Mouse (Mus musculus): Measurements from ENCODE around the gene Ldlrad3. TPM values are rescaled to one million over a fixed set of nuclear protein-coding genes. Genes with fewer than 3 reads are reported as not detected.
A peak's percentile ranks its signal among the peaks of the same experiment; 100 is the strongest.

The Ldlrad3 gene
- polyA plus RNA-seq, 1 experiment from 2014 or later: 14.6 TPM

DNA sequence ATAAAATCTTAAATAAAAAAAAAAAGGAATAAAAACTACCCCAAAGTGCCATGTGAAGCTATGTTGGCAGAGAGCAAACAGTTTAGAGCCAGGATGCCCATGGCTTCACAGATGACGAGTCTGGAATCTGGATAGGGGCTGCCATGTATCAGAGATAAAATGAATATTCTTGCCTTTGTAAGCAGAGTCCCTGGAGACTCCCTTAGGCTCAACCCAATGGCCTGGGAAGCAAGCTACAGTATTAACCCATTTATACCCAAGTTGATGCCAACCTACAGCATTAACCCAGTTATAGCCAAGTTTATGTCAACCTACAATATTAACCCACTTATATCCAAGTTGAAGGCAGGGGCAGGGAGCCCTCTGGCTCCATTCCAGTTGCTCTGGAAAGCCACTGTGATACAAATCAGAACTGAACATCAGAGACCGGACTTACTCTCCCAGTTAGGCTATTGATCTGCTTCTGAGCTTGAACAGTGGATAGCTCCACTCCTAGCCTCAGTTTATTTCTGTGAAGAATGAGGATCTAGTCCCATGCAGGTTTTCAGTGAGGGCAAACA, 16.1 kb upstream of the Ldlrad3 start:
- Histone ChIP-seq H3K9me3 (ENCODE audit: low read length) (no peaks in the 10 kb centered on the region), H3K4me2 (replicated peaks; ENCODE audit: low read depth, low read length) (no peak overlapping the region), H3K4me1 (ENCODE audit: insufficient read depth, low read depth, low read length) (no peaks in the 10 kb centered on the region), H3K27ac (ENCODE audit: low read length) (no peak overlapping the region), H3K27me3 (replicated peaks; ENCODE audit: insufficient read depth, low read length) (no peaks in the 10 kb centered on the region), H3K9ac (replicated peaks; ENCODE audit: low read depth) (no peak overlapping the region), H3K36me3 (ENCODE audit: insufficient read depth, low read length) (no peaks in the 10 kb centered on the region), H3K4me3 (ENCODE audit: low read depth, low read length) (no peak overlapping the region)
- no peak for TF ChIP-seq EP300 (IDR thresholded peaks at IDR 0.05)
- no peak for TF ChIP-seq CTCF (IDR thresholded peaks at IDR 0.05)
- ATAC-seq (no peak), DNase-seq (ENCODE audit: low spot score) (no peak)
- 72% methylated on average over 2 of the region's 2 CpGs for WGBS

DNA sequence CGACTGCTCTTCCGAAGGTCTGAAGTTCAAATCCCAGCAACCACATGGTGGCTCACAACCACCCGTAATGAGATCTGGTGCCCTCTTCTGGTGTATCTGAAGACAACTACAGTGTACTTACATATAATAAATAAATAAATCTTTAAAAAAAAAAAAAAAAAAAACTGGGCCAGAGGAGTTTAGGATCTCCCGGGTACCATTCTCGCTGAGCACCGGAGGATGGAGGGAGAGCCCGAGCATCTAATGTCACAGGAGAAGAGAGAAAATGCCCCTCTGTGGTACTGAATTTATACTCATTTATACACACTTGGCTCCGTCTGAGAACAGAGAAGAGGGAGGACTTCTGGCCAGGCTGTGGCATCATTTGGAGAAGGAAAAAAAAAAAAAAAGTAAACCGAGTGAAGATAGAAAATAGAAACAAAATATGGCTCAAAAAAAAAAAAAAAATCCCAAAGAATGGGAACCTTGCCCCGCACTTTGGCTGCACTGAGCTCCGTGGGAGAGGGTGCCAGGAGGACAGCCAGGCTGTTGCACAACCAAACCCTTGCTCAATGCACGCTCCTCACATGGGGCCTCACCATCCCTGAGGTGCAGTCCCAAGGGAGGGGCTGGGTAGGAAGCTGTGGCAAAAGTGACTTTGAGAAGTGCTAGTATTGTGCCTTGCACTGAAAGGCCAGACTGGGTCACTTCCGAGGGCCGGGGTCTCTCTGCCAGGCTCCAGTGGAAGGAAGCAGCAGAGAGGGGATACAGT, 15.2 kb upstream of the Ldlrad3 start:
- WGBS: 51% methylated on average over 13 of the region's 14 CpGs
- DNase-seq (ENCODE audit: low spot score): peak; percentile 71
- peak; percentile 80 for ATAC-seq
- no peaks in the 10 kb centered on the region for H3K36me3 ChIP-seq (ENCODE audit: insufficient read depth, low read length)
- H3K9ac ChIP-seq (replicated peaks; ENCODE audit: low read depth): no peak overlapping the region
- H3K4me1 ChIP-seq (ENCODE audit: insufficient read depth, low read depth, low read length): no peaks in the 10 kb centered on the region
- H3K4me3 ChIP-seq (ENCODE audit: low read depth, low read length): no peak overlapping the region
- no peak overlapping the region for H3K4me2 ChIP-seq (replicated peaks; ENCODE audit: low read depth, low read length)
- TF ChIP-seq CTCF (IDR thresholded peaks at IDR 0.05) (no peak), EP300 (IDR thresholded peaks at IDR 0.05) (no peak)
- H3K9me3 ChIP-seq (ENCODE audit: low read length): no peaks in the 10 kb centered on the region
- H3K27ac ChIP-seq (ENCODE audit: low read length): no peak overlapping the region
- H3K27me3 ChIP-seq (replicated peaks; ENCODE audit: insufficient read depth, low read length): no peaks in the 10 kb centered on the region

GRCm38 (mm10) chr2:102197332-102197731, 11.1 kb upstream of the Ldlrad3 start:
- Histone ChIP-seq H3K36me3 (ENCODE audit: insufficient read depth, low read length) (no peaks in the 10 kb centered on the region), H3K9me3 (ENCODE audit: low read length) (no peaks in the 10 kb centered on the region), H3K27ac (ENCODE audit: low read length) (no peak overlapping the region), H3K9ac (replicated peaks; ENCODE audit: low read depth) (no peak overlapping the region), H3K4me3 (ENCODE audit: low read depth, low read length) (no peak overlapping the region), H3K27me3 (replicated peaks; ENCODE audit: insufficient read depth, low read length) (no peaks in the 10 kb centered on the region), H3K4me2 (replicated peaks; ENCODE audit: low read depth, low read length) (no peak overlapping the region), H3K4me1 (ENCODE audit: insufficient read depth, low read depth, low read length) (no peaks in the 10 kb centered on the region)
- ATAC-seq (no peak), DNase-seq (ENCODE audit: low spot score) (no peak)
- WGBS: 75% methylated on average over 1 of the region's 1 CpGs
- TF ChIP-seq CTCF (IDR thresholded peaks at IDR 0.05): no peak
- TF ChIP-seq EP300 (IDR thresholded peaks at IDR 0.05): no peak

DNA sequence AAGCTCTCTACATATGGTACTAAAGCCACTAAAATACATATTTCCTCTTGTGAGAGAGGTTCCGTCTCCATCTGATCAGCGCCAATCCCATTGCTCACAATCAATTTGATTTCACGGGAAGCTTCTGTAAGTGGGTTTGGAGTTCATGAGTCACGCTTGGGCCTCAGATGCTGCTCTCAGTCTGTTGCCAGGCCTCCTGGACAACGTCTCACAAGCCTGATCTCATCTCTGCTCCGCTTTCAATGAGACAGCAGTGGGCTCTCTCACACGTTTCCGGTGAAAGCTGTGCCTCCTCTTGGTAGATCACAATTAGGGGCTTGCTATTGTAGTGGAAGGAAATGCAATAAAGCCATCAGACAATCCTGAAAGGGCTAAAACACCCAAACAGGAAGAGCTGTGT, 10.5 kb upstream of the Ldlrad3 start:
- H3K9ac ChIP-seq (replicated peaks; ENCODE audit: low read depth): no peak overlapping the region
- H3K9me3 ChIP-seq (ENCODE audit: low read length): no peaks in the 10 kb centered on the region
- H3K4me3 ChIP-seq (ENCODE audit: low read depth, low read length): no peak overlapping the region
- no peak overlapping the region for H3K4me2 ChIP-seq (replicated peaks; ENCODE audit: low read depth, low read length)
- DNase-seq (ENCODE audit: low spot score) (no peak), ATAC-seq (peak; percentile 37)
- TF ChIP-seq CTCF (IDR thresholded peaks at IDR 0.05): no peak
- no peak for TF ChIP-seq EP300 (IDR thresholded peaks at IDR 0.05)
- H3K27ac ChIP-seq (ENCODE audit: low read length): no peak overlapping the region
- H3K4me1 ChIP-seq (ENCODE audit: insufficient read depth, low read depth, low read length): no peaks in the 10 kb centered on the region
- H3K27me3 ChIP-seq (replicated peaks; ENCODE audit: insufficient read depth, low read length): no peaks in the 10 kb centered on the region
- WGBS: 68% methylated on average over 8 of the region's 8 CpGs
- no peaks in the 10 kb centered on the region for H3K36me3 ChIP-seq (ENCODE audit: insufficient read depth, low read length)

- H3K9me3 ChIP-seq (ENCODE audit: low read length): no peaks in the 10 kb centered on the region
- no peaks in the 10 kb centered on the region for H3K36me3 ChIP-seq (ENCODE audit: insufficient read depth, low read length)
- TF ChIP-seq EP300 (IDR thresholded peaks at IDR 0.05): no peak
- TF ChIP-seq CTCF (IDR thresholded peaks at IDR 0.05): no peak
- no peak overlapping the region for H3K4me2 ChIP-seq (replicated peaks; ENCODE audit: low read depth, low read length)
- H3K4me3 ChIP-seq (ENCODE audit: low read depth, low read length): no peak overlapping the region
- ATAC-seq (no peak), DNase-seq (ENCODE audit: low spot score) (no peak)
- H3K9ac ChIP-seq (replicated peaks; ENCODE audit: low read depth): no peak overlapping the region
- 84% methylated on average over 4 of the region's 4 CpGs for WGBS
- H3K4me1 ChIP-seq (ENCODE audit: insufficient read depth, low read depth, low read length): no peaks in the 10 kb centered on the region
- no peaks in the 10 kb centered on the region for H3K27me3 ChIP-seq (replicated peaks; ENCODE audit: insufficient read depth, low read length)
- no peak overlapping the region for H3K27ac ChIP-seq (ENCODE audit: low read length)
These were observed 9.3 kb upstream of the Ldlrad3 start for GRCm38 (mm10) chr2:102195494-102195893.

DNA sequence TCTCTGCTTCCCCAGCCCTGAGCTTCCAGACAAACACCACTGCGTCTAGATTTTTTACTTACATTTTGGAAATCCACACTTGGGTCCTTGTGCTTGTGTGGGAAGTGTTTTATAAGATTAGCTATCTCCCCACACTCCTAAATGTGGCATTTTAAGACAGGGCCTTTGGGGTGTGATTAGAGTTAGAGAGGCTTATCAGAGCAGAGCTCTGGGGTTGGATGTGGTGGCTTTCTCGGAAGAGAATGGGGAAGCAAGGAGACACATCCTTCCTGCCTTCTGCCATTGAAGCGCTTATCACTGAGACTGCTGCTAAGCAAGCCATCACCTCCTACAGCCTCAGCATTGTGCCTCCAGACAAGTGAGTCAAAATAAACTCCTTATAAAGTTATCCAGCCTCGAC, 8.1 kb upstream of the Ldlrad3 start:
- ATAC-seq: no peak
- TF ChIP-seq EP300 (IDR thresholded peaks at IDR 0.05) (no peak), CTCF (IDR thresholded peaks at IDR 0.05) (no peak)
- H3K27me3 ChIP-seq (replicated peaks; ENCODE audit: insufficient read depth, low read length): no peaks in the 10 kb centered on the region
- H3K4me1 ChIP-seq (ENCODE audit: insufficient read depth, low read depth, low read length): no peaks in the 10 kb centered on the region
- no peak overlapping the region for H3K27ac ChIP-seq (ENCODE audit: low read length)
- no peaks in the 10 kb centered on the region for H3K9me3 ChIP-seq (ENCODE audit: low read length)
- 55% methylated on average over 4 of the region's 4 CpGs for WGBS
- no peak overlapping the region for H3K4me3 ChIP-seq (ENCODE audit: low read depth, low read length)
- no peak overlapping the region for H3K4me2 ChIP-seq (replicated peaks; ENCODE audit: low read depth, low read length)
- DNase-seq (ENCODE audit: low spot score): no peak
- no peak overlapping the region for H3K9ac ChIP-seq (replicated peaks; ENCODE audit: low read depth)
- no peaks in the 10 kb centered on the region for H3K36me3 ChIP-seq (ENCODE audit: insufficient read depth, low read length)
